Mouse (Mus musculus): ENCODE measurements around the gene Csrnp3.

GRCm38 (mm10) chr2:65940351-65940750 lies 94.8 kb downstream of the Csrnp3 start:
- TF ChIP-seq MYOD1 (IDR thresholded peaks at IDR 0.05; ENCODE audit: control insufficient read depth, insufficient read length, low read depth) (no peak), MAX (IDR thresholded peaks at IDR 0.05) (no peak)
